Mouse (Mus musculus) liver, embryonic 15.5 days (tissue): ENCODE data around the gene Lin7b. TPM values are rescaled to one million over a fixed set of nuclear protein-coding genes. Genes with fewer than 3 reads are reported as not detected.

Source experiments
- ATAC-seq: fragments of 200-750 bp; cut with Nextera tagmentation; 2 replicates; pipeline ENCODE4 v1.8.0; 2017; ENCODE audit warnings: moderate number of reproducible peaks, mild to moderate bottlenecking, moderate library complexity; ENCODE audit not compliant: insufficient read depth
- H3K27ac ChIP-seq: fragments of 300-500 bp; sonication (generic); replicated peaks from 2 replicates; pipeline ENCODE4 v1.5.1; 2015; ENCODE audit warnings: mild to moderate bottlenecking, inconsistent platforms
- H3K27me3 ChIP-seq: fragments of 300-500 bp; sonication (generic); 2 replicates; pipeline ENCODE4 v1.6.1; 2015; ENCODE audit warnings: mild to moderate bottlenecking, inconsistent platforms
- H3K36me3 ChIP-seq: fragments of 300-500 bp; sonication (generic); replicated peaks from 2 replicates; pipeline ENCODE4 v1.6.1; 2015; ENCODE audit warnings: moderate library complexity, mild to moderate bottlenecking, inconsistent platforms
- H3K4me1 ChIP-seq: fragments of 300-500 bp; sonication (generic); replicated peaks from 2 replicates; pipeline ENCODE4 v1.6.1; 2015; ENCODE audit warnings: inconsistent platforms
- H3K4me2 ChIP-seq: fragments of 300-500 bp; sonication (generic); 2 replicates; pipeline ENCODE4 v1.6.1; 2015; ENCODE audit warnings: moderate library complexity, mild to moderate bottlenecking, inconsistent platforms
- H3K4me3 ChIP-seq: fragments of 300-500 bp; sonication (generic); replicated peaks from 2 replicates; pipeline ENCODE4 v1.5.1; 2015; ENCODE audit warnings: mild to moderate bottlenecking, inconsistent platforms
- H3K9ac ChIP-seq: fragments of 300-500 bp; sonication (generic); 2 replicates; pipeline ENCODE4 v1.6.1; 2015; ENCODE audit warnings: moderate library complexity, mild to moderate bottlenecking, inconsistent platforms
- H3K9me3 ChIP-seq: fragments of 300-500 bp; sonication (generic); replicated peaks from 2 replicates; pipeline ENCODE4 v1.6.1; 2016; ENCODE audit warnings: inconsistent platforms
- WGBS: fragments of 180-500 bp; shearing (Covaris S2); methylation state at CpG from one replicate; pipeline ENCODE4 v1.1.7; 2015; ENCODE audit warnings: mixed read lengths; ENCODE audit not compliant: insufficient replicate concordance; 5-methylcytosine and 5-hydroxymethylcytosine counted together
- polyA plus RNA-seq: library from polyadenylated mRNA; unstranded; fragments of >200 nt; fragmentation: Nextera tagmentation; extraction: Ambion mirVana; gene quantifications from 2 replicates; pipeline ENCODE4 v1.2.1, GENCODE M21; 2015

Lin7b gene
- polyA plus RNA-seq, 1 experiment from 2014 or later = not detected

DNA sequence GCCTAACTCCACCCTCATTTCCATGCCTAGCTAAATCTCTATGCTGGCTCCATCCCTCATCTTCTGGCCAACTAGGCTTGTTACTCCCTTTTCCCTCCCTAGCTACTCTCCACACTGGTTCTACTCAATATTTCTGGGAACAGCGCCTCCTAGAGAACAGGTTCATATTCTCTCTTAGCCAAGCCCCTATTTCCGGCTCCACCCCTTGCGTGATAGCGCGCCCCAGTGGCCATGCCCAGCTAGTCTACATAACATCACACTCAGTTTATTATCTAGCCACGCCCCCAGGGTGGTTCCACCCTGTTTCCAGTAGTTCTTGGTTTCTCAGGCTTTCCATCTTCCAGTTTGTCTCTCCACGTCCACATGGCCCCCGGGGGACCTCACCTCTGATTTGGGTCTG is 29.1 kb downstream of the Lin7b start:
- Histone ChIP-seq H3K4me2 (peak overlapping the region; percentile 88), H3K36me3 (no peaks in the 10 kb centered on the region), H3K9ac (no peak overlapping the region), H3K9me3 (no peaks in the 10 kb centered on the region), H3K4me1 (peaks cover 45% of the 10 kb centered on the region), H3K27ac (no peak overlapping the region), H3K4me3 (peak overlapping the region; percentile 61), H3K27me3 (peaks cover 65% of the 10 kb centered on the region)
- peak; percentile 16; the same call in 1 of the 2 replicates for ATAC-seq
- WGBS = 3% methylated on average over 8 of the region's 8 CpGs

- 0 out of 2 replicates have a peak overlapping the region, but pooled peaks have one; percentile 56 for H3K9ac ChIP-seq
- peak overlapping the region; percentile 61 for H3K4me3 ChIP-seq
- peaks cover 45% of the 10 kb centered on the region for H3K4me1 ChIP-seq
- WGBS = under 1% methylated on average over 11 of the region's 11 CpGs
- peaks cover 71% of the 10 kb centered on the region for H3K27me3 ChIP-seq
- ATAC-seq = peak; percentile 33; the same call in 1 of the 2 replicates
- no peak overlapping the region for H3K27ac ChIP-seq
- peak overlapping the region; percentile 88 for H3K4me2 ChIP-seq
- H3K9me3 ChIP-seq = no peaks in the 10 kb centered on the region
- H3K36me3 ChIP-seq = no peaks in the 10 kb centered on the region
These were observed 29.7 kb downstream of the Lin7b start for GRCm38 (mm10) chr7:45340669-45341068.

- Histone ChIP-seq H3K27me3 (peaks cover 78% of the 10 kb centered on the region), H3K9me3 (no peaks in the 10 kb centered on the region), H3K9ac (peak overlapping the region; percentile 56; the same call in 1 of the 2 replicates), H3K4me2 (peak overlapping the region; percentile 88), H3K4me1 (peaks cover 45% of the 10 kb centered on the region), H3K36me3 (no peaks in the 10 kb centered on the region), H3K4me3 (peak overlapping the region; percentile 61), H3K27ac (no peak overlapping the region)
- 2% methylated on average over 11 of the region's 11 CpGs for WGBS
- no peak for ATAC-seq
These were observed 30.3 kb downstream of the Lin7b start for GRCm38 (mm10) chr7:45340066-45340442.

DNA sequence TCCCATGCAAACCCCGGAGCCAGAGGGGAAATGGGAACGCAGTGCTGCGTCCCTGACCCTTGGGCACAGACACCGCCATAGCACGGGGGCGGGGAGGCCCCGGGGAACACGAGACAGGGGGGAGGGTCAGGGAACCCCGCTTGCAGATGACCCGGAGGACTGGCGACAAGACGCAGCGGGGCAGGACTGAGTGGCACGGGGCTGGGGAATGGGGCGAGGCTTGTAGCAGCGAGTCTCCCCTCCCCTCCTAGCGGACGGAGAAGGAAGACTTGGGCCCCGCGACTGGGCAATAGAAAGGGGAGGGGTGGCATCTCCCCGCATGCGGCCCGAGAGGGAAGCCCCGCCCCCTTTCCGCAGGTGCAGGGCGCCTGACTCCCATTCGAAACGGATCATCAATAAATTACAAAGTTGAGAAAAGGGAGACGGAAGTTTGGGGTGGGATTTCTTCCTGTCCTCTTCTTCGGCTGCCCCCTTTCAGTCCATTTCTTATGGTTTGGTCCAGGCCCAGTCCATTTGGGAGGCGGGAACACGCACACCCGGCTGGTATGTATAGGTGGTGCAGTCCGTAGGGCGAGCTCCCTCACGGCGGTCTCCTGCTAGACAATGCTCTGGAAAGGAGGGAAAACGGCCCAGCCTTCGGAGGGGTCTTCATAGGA is 30.8 kb downstream of the Lin7b start:
- H3K4me1 ChIP-seq = peaks cover 45% of the 10 kb centered on the region
- ATAC-seq = peak; percentile 73
- peaks cover 83% of the 10 kb centered on the region for H3K27me3 ChIP-seq

DNA sequence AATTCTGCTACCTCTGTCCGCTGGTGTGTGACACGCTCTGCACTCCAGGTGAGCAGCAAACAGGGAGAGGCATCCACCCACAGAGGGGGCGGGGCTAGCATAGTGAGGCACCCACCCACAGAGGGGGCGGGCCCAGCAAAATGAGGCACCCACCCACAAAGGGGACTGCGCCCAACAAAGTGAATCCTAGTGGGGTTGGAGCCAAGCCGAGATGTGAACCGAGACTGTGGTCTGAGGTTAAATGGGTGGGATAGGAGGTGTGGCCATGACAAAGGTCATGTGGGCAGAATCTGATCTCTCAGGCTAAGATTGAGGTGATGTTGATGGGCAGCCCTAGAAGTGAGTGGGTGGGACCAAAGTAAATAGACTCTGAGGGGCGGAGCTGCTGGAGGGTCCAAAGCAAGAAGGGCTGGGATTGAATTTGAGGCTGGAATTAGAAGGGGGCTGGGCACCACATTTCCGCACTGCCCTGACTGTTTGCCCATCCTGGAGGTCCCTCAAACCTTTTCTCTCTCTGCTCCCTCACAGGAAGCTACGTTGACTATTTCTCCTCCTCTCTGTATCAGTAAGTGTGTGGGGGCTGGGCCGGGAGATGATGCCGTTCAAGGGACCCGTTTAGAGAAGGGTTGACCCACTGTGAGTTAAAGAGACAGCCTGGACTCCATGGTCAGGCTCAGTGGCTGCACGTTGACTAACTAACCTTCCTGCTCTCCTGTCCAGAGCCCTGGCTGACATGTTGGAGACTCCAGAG is 32.0 kb downstream of the Lin7b start:
- ATAC-seq = no peak
- Histone ChIP-seq H3K4me1 (peaks cover 49% of the 10 kb centered on the region), H3K36me3 (no peaks in the 10 kb centered on the region), H3K27me3 (peaks cover 89% of the 10 kb centered on the region), H3K9me3 (no peaks in the 10 kb centered on the region), H3K9ac (no peak overlapping the region), H3K4me2 (peak overlapping the region; percentile 88), H3K27ac (no peak overlapping the region), H3K4me3 (no peak overlapping the region)
- 5% methylated on average over 14 of the region's 14 CpGs for WGBS

More for the DNA sequence above, 30.8 kb downstream of the Lin7b start:
- no peak overlapping the region for H3K27ac ChIP-seq
- peak overlapping the region; percentile 56 for H3K9ac ChIP-seq
- WGBS = under 1% methylated on average over 34 of the region's 39 CpGs
- peak overlapping the region; percentile 88 for H3K4me2 ChIP-seq
- no peaks in the 10 kb centered on the region for H3K9me3 ChIP-seq
- no peaks in the 10 kb centered on the region for H3K36me3 ChIP-seq
- H3K4me3 ChIP-seq = peak overlapping the region; percentile 61

DNA sequence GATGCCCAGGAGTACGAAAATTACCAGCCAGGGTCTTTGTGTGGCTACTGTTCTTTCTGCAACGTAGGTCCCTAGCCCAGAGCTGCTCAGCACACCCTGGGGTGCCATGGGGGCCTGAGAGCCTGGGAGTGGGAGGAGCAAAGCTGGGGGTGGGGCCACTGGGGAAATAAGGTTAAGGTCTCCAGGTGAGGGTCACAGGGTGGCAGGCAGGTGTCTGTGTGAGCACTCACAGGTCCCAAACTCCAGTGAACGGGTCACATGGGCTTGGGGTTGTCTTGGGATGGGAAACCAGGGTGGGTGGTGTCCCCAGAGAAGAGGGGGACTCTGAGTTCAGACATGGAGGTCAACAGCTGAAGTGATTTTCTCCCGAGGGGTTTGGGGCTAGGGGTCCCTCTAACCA is 32.9 kb downstream of the Lin7b start:
- ATAC-seq = no peak
- Histone ChIP-seq H3K4me1 (peaks cover 58% of the 10 kb centered on the region), H3K27me3 (peaks cover 90% of the 10 kb centered on the region)

DNA sequence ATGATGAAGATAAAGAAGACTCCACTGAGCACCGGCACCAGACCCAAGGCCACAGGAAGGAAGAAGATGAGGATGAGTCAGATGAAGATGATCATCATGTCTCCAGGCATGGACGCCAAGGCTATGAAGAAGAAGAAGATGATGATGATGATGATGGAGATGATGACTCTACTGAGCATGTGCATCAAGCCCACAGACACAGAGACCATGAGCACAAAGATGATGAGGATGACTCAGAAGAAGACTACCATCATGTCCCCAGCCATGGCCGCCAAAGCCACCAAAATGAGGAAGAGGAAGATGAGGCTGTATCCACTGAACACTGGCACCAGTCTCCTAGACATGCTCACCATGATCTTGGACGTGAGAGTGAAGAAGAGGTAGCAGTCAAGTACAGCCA is 34.1 kb downstream of the Lin7b start:
- Histone ChIP-seq H3K27me3 (peaks cover 96% of the 10 kb centered on the region), H3K4me2 (no peak overlapping the region), H3K9ac (no peak overlapping the region), H3K36me3 (no peaks in the 10 kb centered on the region), H3K4me1 (peaks cover 51% of the 10 kb centered on the region), H3K4me3 (no peak overlapping the region), H3K9me3 (no peaks in the 10 kb centered on the region), H3K27ac (no peak overlapping the region)
- ATAC-seq = no peak
- 51% methylated on average over 4 of the region's 4 CpGs for WGBS

More for the DNA sequence above, 32.9 kb downstream of the Lin7b start:
- Histone ChIP-seq H3K27ac (no peak overlapping the region), H3K36me3 (no peaks in the 10 kb centered on the region), H3K9ac (no peak overlapping the region), H3K4me2 (no peak overlapping the region), H3K9me3 (no peaks in the 10 kb centered on the region), H3K4me3 (no peak overlapping the region)
- WGBS = 10% methylated on average over 4 of the region's 4 CpGs

DNA sequence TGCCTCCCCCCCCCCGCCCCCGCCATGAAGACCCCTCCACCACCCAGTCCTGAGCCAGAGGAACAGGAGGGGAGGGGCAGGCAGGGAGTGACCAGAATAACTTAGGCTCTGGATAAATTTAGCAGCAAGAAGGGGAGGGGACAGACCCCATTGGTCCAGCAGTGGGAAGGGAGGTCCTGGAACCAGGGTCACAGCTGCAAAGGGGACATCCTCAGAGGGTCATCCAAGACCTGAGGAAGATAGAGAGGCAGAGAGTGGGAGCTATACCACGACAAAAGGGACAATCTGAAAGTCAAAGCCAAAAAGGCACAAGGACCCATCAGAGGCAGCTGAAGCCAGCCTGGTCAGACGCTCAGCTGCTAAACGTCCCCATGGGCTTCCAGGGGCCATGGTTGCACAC is 35.3 kb downstream of the Lin7b start, which contains the start of gene Hrc:
Hrc (plus strand) TSS at position 235 of the 400 bp plus-strand sequence.
- H3K27me3 ChIP-seq = peaks cover 90% of the 10 kb centered on the region
- no peak within 1 kb of the TSS for H3K4me3 ChIP-seq
- no peak within 1 kb of the TSS for H3K9ac ChIP-seq
- no peak within 1 kb of the TSS for H3K27ac ChIP-seq
- H3K36me3 ChIP-seq = no peaks in the 10 kb centered on the region
- no peaks in the 10 kb centered on the region for H3K9me3 ChIP-seq
- H3K4me1 ChIP-seq = peaks cover 39% of the 10 kb centered on the region
- WGBS = 23% methylated on average over 5 of the region's 5 CpGs
- no peak for ATAC-seq
- no peak within 1 kb of the TSS for H3K4me2 ChIP-seq

DNA sequence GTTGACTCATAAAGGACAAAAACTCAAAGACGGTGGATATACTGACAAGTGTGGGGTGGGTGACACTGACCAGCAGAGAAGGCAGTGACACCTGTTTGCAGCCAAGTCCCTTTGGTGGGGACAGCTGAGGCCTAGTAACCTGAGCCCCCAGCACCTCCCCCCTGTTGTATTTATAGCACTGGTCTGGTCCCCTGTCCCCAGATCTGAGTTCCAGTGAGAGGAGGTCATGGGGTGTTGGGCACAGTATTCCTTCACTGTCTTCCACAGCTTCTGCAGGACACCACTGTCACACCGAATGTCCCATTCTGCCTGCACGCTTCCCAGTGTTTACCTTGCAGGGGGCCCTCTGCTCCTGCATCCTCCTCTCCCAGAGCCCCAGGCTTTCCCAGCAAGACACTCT is 35.8 kb downstream of the Lin7b start:
- no peak for ATAC-seq
- Histone ChIP-seq H3K27ac (no peak overlapping the region), H3K27me3 (peaks cover 86% of the 10 kb centered on the region), H3K4me1 (peaks cover 34% of the 10 kb centered on the region), H3K36me3 (no peaks in the 10 kb centered on the region), H3K4me2 (no peak overlapping the region), H3K9me3 (no peaks in the 10 kb centered on the region), H3K9ac (no peak overlapping the region), H3K4me3 (no peak overlapping the region)
- WGBS = 51% methylated on average over 3 of the region's 3 CpGs

DNA sequence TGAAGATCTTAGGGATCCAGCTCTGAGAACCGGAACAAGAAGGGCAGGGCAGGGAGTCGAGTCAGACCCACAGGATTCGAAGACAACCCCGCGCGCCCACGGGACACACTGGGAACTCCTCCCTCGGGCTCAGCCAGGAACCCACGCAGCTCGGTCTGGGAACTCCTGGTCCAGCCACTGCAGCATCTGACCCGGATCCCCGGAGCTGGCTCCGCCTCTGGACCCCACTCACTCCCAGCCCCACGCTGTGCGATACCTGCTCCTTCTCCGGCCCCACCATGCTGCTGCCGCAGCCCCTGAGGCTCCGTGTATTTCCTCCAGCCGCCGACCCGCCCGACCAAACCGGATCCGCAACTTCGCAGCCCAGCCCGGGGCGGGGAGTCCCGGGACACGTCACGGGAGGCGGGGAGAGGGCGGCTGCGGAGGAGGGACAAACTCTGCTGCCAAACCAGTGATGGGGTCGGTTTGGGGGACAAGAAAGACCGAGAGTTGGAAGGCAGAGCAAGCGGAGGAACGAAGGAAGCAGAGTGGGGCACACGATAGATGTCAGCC is 36.9 kb downstream of the Lin7b start, which contains the start of gene Trpm4:
Trpm4 (minus strand) TSS at position 350 of the 552 bp plus-strand sequence.
- peaks cover 75% of the 10 kb centered on the region for H3K27me3 ChIP-seq
- no peaks in the 10 kb centered on the region for H3K9me3 ChIP-seq
- H3K9ac ChIP-seq = peak within 1 kb of the TSS; percentile 27; the same call in 1 of the 2 replicates
- peak within 1 kb of the TSS; percentile 56 for H3K4me3 ChIP-seq
- H3K4me2 ChIP-seq = peak within 1 kb of the TSS; percentile 74
- H3K36me3 ChIP-seq = no peaks in the 10 kb centered on the region
- under 1% methylated on average over 38 of the region's 38 CpGs for WGBS
- no peak within 1 kb of the TSS for H3K27ac ChIP-seq
- peaks cover 23% of the 10 kb centered on the region for H3K4me1 ChIP-seq
- no peak; the same call in 1 of the 2 replicates for ATAC-seq
